Mouse (Mus musculus): ENCODE results near the gene Btbd9. TPM values are rescaled to one million over a fixed set of nuclear protein-coding genes. Genes with fewer than 3 reads are reported as not detected.
A peak's percentile ranks its signal among the peaks of the same experiment; 100 is the strongest.

Gene Btbd9
- polyA plus RNA-seq, 1 experiment: 21.3 TPM

- H3K4me2 ChIP-seq (ENCODE audit: low read depth): peak overlapping the region; percentile 94
Observed at GRCm38 (mm10) chr17:30612075-30612859, 36.0 kb upstream of the Btbd9 start.

GRCm38 (mm10) chr17:30611221-30612074 is 35.2 kb upstream of the Btbd9 start:
- no peak for TF ChIP-seq TCF3 (IDR thresholded peaks at IDR 0.05; ENCODE audit: insufficient read length, low read depth)
- no peak for TF ChIP-seq MYOG (IDR thresholded peaks at IDR 0.05; ENCODE audit: control insufficient read depth in 1 of 3, insufficient read depth in 1 of 3, insufficient read length in 2 of 3, low read depth in 2 of 3)
- TF ChIP-seq POLR2A (IDR thresholded peaks at IDR 0.05; ENCODE audit: insufficient read length, low read depth): no peak
- TF ChIP-seq REST (IDR thresholded peaks at IDR 0.05; ENCODE audit: insufficient read depth, insufficient read length): no peak
- no peak for TF ChIP-seq SRF (IDR thresholded peaks at IDR 0.05; ENCODE audit: control insufficient read depth, insufficient read length, low read depth)
- TF ChIP-seq MYOD1 (IDR thresholded peaks at IDR 0.05; ENCODE audit: control insufficient read depth in 1 of 3, insufficient read length in 2 of 3, low read depth in 2 of 3): no peak
- TF ChIP-seq E2F4 (IDR thresholded peaks at IDR 0.05; ENCODE audit: insufficient read depth): no peak
- TF ChIP-seq CEBPB (IDR thresholded peaks at IDR 0.05; ENCODE audit: insufficient read depth, poor library complexity, severe bottlenecking): no peak
- TF ChIP-seq USF1 (IDR thresholded peaks at IDR 0.05; ENCODE audit: low read depth): no peak
- TF ChIP-seq MAX (IDR thresholded peaks at IDR 0.05; ENCODE audit: low read depth): no peak
- TF ChIP-seq TCF12 (IDR thresholded peaks at IDR 0.05; ENCODE audit: insufficient read depth, poor library complexity, severe bottlenecking): no peak
- no peak for TF ChIP-seq POLR2AphosphoS2 (IDR thresholded peaks at IDR 0.05; ENCODE audit: insufficient read length, low read depth)
- Histone ChIP-seq H3K4me2 (ENCODE audit: low read depth) (peak overlapping the region; percentile 94), H3K79me2 (ENCODE audit: control insufficient read depth, insufficient read depth) (peaks cover 52% of the 10 kb centered on the region), H3K36me3 (ENCODE audit: control insufficient read depth, insufficient read depth) (peaks cover 7% of the 10 kb centered on the region), H3K27me3 (ENCODE audit: control insufficient read depth, insufficient read depth, insufficient read length) (no peaks in the 10 kb centered on the region), H3ac (ENCODE audit: control insufficient read depth, insufficient read length) (peak overlapping the region; percentile 44), H3K4me3 (peak overlapping the region; percentile 70)

More at GRCm38 (mm10) chr17:30612075-30612859, 36.0 kb upstream of the Btbd9 start:
- Histone ChIP-seq H3ac (ENCODE audit: control insufficient read depth, insufficient read length) (peak overlapping the region; percentile 44), H3K4me3 (peak overlapping the region; percentile 70), H3K36me3 (ENCODE audit: control insufficient read depth, insufficient read depth) (peaks cover 6% of the 10 kb centered on the region), H3K79me2 (ENCODE audit: control insufficient read depth, insufficient read depth) (peaks cover 44% of the 10 kb centered on the region), H3K27me3 (ENCODE audit: control insufficient read depth, insufficient read depth, insufficient read length) (no peaks in the 10 kb centered on the region)
- TF ChIP-seq E2F4 (IDR thresholded peaks at IDR 0.05; ENCODE audit: insufficient read depth): no peak
- peak; percentile 84 for TF ChIP-seq SRF (IDR thresholded peaks at IDR 0.05; ENCODE audit: control insufficient read depth, insufficient read length, low read depth)
- peak in 1 of 3 experiments; percentile 22 for TF ChIP-seq MYOG (IDR thresholded peaks at IDR 0.05; ENCODE audit: control insufficient read depth in 1 of 3, insufficient read depth in 1 of 3, insufficient read length in 2 of 3, low read depth in 2 of 3)
- TF ChIP-seq POLR2AphosphoS2 (IDR thresholded peaks at IDR 0.05; ENCODE audit: insufficient read length, low read depth): peak; percentile 94
- no peak for TF ChIP-seq MYOD1 (IDR thresholded peaks at IDR 0.05; ENCODE audit: control insufficient read depth in 1 of 3, insufficient read length in 2 of 3, low read depth in 2 of 3)
- no peak for TF ChIP-seq REST (IDR thresholded peaks at IDR 0.05; ENCODE audit: insufficient read depth, insufficient read length)
- no peak for TF ChIP-seq MAX (IDR thresholded peaks at IDR 0.05; ENCODE audit: low read depth)
- TF ChIP-seq TCF3 (IDR thresholded peaks at IDR 0.05; ENCODE audit: insufficient read length, low read depth): no peak
- peak; percentile 98 for TF ChIP-seq POLR2A (IDR thresholded peaks at IDR 0.05; ENCODE audit: insufficient read length, low read depth)
- no peak for TF ChIP-seq CEBPB (IDR thresholded peaks at IDR 0.05; ENCODE audit: insufficient read depth, poor library complexity, severe bottlenecking)
- no peak for TF ChIP-seq TCF12 (IDR thresholded peaks at IDR 0.05; ENCODE audit: insufficient read depth, poor library complexity, severe bottlenecking)
- no peak for TF ChIP-seq USF1 (IDR thresholded peaks at IDR 0.05; ENCODE audit: low read depth)

GRCm38 (mm10) chr17:30610739-30611138 is 34.5 kb upstream of the Btbd9 start:
- H3K4me2 ChIP-seq (ENCODE audit: low read depth): peak overlapping the region; percentile 94
- peaks cover 59% of the 10 kb centered on the region for H3K79me2 ChIP-seq (ENCODE audit: control insufficient read depth, insufficient read depth)
- no peak overlapping the region for H3ac ChIP-seq (ENCODE audit: control insufficient read depth, insufficient read length)
- H3K4me3 ChIP-seq: peak overlapping the region; percentile 70
- TF ChIP-seq REST (IDR thresholded peaks at IDR 0.05; ENCODE audit: insufficient read depth, insufficient read length) (no peak), POLR2AphosphoS2 (IDR thresholded peaks at IDR 0.05; ENCODE audit: insufficient read length, low read depth) (no peak), POLR2A (IDR thresholded peaks at IDR 0.05; ENCODE audit: insufficient read length, low read depth) (no peak), E2F4 (IDR thresholded peaks at IDR 0.05; ENCODE audit: insufficient read depth) (no peak), MYOD1 (IDR thresholded peaks at IDR 0.05; ENCODE audit: control insufficient read depth in 1 of 3, insufficient read length in 2 of 3, low read depth in 2 of 3) (no peak), MAX (IDR thresholded peaks at IDR 0.05; ENCODE audit: low read depth) (no peak), MYOG (IDR thresholded peaks at IDR 0.05; ENCODE audit: control insufficient read depth in 1 of 3, insufficient read depth in 1 of 3, insufficient read length in 2 of 3, low read depth in 2 of 3) (no peak), SRF (IDR thresholded peaks at IDR 0.05; ENCODE audit: control insufficient read depth, insufficient read length, low read depth) (no peak), CEBPB (IDR thresholded peaks at IDR 0.05; ENCODE audit: insufficient read depth, poor library complexity, severe bottlenecking) (no peak), USF1 (IDR thresholded peaks at IDR 0.05; ENCODE audit: low read depth) (no peak), TCF12 (IDR thresholded peaks at IDR 0.05; ENCODE audit: insufficient read depth, poor library complexity, severe bottlenecking) (no peak), TCF3 (IDR thresholded peaks at IDR 0.05; ENCODE audit: insufficient read length, low read depth) (no peak)
- no peaks in the 10 kb centered on the region for H3K27me3 ChIP-seq (ENCODE audit: control insufficient read depth, insufficient read depth, insufficient read length)
- peaks cover 7% of the 10 kb centered on the region for H3K36me3 ChIP-seq (ENCODE audit: control insufficient read depth, insufficient read depth)

GRCm38 (mm10) chr17:30609980-30610307 is 33.7 kb upstream of the Btbd9 start:
- peaks cover 63% of the 10 kb centered on the region for H3K79me2 ChIP-seq (ENCODE audit: control insufficient read depth, insufficient read depth)
- no peak for TF ChIP-seq REST (IDR thresholded peaks at IDR 0.05; ENCODE audit: insufficient read depth, insufficient read length)
- H3K27me3 ChIP-seq (ENCODE audit: control insufficient read depth, insufficient read depth, insufficient read length): no peaks in the 10 kb centered on the region
- H3K4me3 ChIP-seq: no peak overlapping the region
- H3ac ChIP-seq (ENCODE audit: control insufficient read depth, insufficient read length): no peak overlapping the region
- peaks cover 7% of the 10 kb centered on the region for H3K36me3 ChIP-seq (ENCODE audit: control insufficient read depth, insufficient read depth)
- H3K4me2 ChIP-seq (ENCODE audit: low read depth): peak overlapping the region; percentile 48
